Mouse (Mus musculus) layer of hippocampus, adult 9-11 months (tissue): ENCODE results near the gene Cdc6.
"Not testable (repeated sequence)": the region's sequence is repeated elsewhere in the genome, so short reads cannot be mapped to it uniquely, and the experiment has no call there.

ENCODE experiments used
- DNase-seq: peaks from one replicate; pipeline ENCODE4 v3.0.0; 2022

The Cdc6 gene

DNA sequence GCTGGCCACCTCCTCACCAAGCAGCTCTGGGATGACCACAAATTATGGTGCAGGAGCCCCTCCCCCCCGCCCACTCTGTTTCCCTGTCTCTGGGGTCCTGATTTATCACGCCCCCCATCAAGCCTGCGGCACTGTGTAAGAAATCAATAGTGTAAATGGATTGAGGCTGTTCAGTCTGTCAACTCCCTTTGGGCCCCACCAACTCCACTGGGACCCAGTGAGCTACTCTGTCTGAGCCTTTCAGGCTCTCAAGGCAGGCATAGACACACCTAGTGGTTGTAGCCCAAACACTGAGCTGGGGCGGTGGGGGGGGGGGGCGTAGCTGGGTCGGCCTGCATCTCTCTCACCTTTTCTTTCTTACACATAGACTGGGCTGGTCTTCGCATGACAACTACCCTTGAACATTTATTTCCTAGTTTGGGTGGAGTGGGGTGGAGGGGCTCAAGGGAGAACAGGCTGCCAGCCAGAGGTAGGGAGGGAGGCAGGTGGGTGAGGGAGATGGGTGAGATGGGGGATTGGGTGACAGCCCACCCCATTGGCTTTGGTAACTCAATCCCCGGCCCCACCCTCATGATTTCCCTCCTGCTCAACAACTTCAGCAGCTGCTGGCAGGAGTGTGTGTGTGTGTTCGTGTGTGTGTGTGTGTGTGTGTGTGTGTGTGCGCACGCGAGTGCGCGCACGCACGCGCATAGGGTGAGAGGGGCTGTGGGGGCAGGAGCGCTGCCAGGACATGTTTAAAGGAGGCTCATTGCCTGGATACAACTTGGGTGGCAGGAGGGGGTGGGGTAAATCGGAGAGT, 24.9 kb downstream of the Cdc6 start:
- DNase-seq: no peak

GRCm38 (mm10) chr11:98933151-98933550, 25.6 kb downstream of the Cdc6 start:
- peak; percentile 67 for DNase-seq

- DNase-seq: not testable (repeated sequence)
Observed at GRCm38 (mm10) chr11:98933847-98934246, 26.2 kb downstream of the Cdc6 start.

GRCm38 (mm10) chr11:98934367-98934766, 26.8 kb downstream of the Cdc6 start:
- DNase-seq: no peak

GRCm38 (mm10) chr11:98935123-98935522, 27.5 kb downstream of the Cdc6 start:
- DNase-seq: no peak

DNA sequence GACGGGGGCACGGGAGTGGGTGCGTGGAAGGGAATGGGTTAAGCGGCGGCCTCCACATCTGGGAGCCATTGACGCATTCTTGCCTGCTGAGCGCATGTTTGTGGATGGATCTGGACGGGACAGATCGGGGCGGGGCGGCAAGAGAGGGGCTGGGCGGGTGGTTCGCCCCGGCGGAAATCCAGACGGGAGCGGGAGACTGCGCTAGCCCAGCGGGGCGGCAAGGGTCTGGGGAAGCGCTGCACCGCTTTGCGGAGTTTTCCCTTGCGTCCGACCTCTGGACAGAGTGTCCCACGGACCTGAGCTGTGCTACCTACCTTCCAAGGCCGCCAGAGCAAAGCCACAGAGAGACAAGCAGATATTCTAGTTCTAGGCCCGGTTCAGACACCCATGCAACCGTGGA, 28.6 kb downstream of the Cdc6 start:
- no peak for DNase-seq

DNA sequence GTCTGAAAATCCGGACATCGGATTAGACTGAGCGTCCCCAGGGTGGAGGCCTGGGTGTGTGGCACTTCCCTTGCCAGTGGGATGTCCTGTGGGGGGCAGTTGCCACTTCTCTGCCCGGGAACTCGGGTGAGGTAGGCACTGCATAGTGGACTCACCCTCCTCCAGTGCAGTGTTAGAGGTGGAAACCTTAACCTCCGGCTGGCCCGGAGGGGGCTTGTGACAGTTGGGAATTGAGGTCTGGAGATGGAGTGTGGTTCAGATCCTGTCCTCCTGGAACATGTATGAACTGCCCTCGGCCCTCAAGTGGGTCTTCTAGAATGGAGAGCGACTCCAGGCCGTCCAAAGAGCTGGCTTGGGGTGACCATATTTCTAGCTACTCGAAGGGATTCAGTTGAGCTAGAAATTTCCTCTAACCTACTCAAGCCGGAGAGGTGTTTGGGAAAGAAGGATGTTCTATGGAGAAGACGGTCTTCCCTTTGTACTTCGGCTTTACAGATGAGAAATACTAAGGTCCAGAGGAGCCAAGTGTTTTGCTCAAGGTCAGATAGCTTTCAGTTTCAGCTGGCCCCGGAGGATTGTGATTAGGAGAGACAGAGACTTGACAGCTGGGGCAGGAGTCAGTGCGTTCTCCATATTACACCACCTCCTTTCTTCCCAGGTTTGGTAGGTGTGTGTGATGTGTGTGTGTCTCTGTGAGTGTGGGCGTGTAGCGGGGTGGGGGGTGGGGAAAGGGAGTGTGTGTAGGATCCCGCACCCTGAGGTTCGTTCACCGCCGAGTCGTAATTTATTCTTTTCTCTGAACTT, 29.2 kb downstream of the Cdc6 start:
- no peak for DNase-seq

- peak; percentile 72 for DNase-seq
Observed at GRCm38 (mm10) chr11:98937410-98937913, 29.9 kb downstream of the Cdc6 start.

GRCm38 (mm10) chr11:98937914-98938694, 30.5 kb downstream of the Cdc6 start:
- DNase-seq: no peak

DNA sequence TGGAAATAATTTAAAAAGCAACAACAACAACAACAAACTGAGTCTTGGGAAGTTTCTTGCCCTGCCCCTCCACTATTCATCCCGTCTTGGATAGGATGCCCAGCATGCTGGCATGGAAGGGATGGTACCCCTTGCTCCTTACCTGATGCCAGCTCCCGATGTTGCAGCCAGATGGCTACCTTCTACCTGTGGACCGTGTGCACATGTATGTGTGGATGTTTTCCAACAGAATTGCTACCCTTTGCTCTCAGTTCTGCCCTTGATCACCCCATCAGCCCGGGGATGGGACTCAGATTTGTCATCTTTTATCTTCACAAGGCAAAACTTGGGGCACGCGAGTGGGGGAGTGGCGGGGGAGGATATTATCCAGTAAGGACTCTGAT, 31.1 kb downstream of the Cdc6 start:
- no peak for DNase-seq

DNA sequence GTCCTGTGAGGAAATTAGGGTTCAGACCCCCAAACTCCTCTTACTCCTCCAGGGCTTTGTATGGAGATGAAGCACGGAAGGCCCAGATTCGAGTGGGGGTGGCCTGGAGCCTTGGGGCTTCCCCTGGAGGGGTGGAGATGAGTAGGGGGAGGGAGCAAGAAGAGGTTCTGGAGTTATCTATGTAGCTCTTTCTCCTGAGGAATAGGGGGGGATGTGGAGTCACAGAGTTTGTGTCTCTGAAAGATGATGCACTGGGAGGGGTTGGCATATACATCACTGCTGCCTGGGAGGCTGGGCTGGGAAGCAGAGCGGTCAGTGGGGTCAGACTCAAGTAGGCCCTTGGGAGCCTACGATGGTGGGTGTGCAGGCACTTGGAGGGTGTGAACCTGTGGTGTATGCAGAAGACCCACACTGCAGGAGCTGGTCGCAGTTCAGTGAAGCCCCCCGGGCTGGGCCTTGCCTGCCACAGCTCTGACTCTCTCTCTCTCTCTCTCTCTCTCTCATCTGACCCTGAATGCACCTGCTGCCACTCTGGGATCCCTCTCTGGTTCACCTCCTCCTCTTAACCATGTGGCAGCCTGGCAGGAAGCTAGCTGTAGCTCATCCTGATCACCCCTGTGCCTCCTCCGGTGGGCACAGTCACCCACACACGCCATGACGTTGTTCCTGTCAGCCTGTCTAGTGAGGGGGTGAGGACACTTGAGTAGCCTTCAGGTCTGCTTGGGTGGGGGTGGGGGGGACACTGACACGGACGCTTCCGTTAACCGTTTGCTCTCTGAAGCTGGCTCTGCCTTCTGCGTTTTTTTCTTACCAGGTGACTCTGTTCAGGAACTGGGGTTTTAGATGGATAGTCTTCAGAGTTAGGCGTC, 31.7 kb downstream of the Cdc6 start:
- no peak for DNase-seq

DNA sequence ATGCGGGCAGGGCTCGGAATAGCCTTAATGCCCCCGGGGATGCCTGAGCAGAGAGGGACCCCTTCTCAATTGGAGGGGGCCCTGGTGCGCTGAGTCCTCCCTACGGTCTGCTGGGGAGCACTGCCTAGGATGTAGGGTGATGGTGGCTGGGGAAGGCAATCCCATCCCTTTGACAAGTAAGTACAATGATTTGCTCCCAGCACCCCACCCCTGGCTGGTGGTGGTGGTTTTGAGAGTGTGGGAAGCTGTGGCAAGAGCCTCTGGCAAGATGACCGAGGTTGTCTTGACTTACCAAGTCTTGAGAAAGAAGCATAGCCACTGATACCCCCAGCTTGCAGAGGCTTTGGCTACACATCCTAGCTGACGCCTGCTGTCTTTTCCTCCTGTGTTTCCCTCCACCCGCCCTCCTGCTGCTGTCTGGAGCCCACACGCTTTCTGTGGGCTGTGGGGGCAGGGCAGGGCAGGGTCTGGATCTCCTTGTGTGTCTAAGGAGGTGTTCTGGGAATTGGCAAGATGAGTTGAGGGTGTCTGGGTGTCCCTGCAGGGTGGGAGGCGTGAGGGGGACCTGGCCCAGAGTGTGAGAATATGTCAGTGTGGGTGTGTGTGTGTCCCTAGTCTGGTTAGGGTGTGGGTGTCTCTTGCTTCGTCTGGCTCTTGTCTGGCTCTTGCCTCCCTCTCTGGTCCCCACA, 32.5 kb downstream of the Cdc6 start:
- peak; percentile 67 for DNase-seq

DNA sequence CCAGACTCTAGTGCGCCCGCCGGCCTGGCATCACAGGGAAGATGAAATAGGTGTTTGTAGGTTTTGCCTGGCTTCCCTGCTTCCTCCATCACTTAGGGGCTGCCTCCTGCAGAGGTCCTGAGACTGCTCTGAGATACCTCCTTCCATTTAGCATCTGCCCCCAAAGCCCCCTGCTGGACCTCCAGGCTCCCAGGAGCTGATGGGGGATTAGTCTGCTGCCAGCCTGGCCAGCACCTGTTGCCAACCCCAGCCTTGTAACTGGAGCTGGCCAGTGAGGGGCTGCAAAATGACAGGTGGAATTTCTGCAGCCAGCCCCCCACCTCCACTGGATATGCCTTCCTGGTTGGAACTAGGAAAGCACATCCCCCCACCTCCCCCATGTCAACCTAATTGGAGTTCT, 33.2 kb downstream of the Cdc6 start:
- no peak for DNase-seq

- DNase-seq: peak; percentile 80
Observed at GRCm38 (mm10) chr11:98941341-98941825, 33.8 kb downstream of the Cdc6 start.

DNA sequence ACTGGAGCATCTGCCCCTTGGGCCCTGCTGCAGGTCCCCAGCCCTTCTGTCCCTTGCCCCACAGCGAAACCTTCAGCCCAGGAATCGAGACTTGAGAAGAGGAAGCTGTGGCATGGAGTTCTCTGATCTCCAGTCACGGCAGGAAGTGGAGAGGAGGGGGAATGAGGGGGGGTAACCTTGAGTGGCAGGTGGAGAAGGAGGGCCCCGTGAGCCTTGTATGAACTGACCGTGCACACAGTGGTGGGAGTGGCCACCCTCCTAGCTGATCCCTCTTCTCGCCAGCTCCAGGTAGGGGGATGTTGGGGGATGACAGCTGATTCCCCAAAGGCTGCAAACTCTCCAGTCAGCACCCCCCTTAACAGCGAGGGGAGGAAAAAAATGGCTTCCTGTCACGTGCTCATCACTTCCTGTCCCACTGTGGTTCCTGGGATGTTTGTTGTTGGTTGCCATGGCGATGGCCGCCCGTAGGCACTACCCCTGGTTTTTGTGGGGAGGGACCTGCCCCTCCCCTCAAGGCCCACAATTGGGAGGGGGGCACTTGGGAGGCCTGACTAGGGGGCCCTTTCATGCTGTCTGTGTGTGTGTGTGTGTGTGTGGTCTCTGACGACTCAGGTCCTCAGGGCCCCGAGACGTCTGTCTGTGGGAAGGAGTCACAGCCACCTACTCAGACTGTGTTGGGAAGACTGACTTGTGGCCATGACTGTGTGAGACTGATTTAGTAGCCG, 34.4 kb downstream of the Cdc6 start:
- DNase-seq: peak; percentile 79

DNA sequence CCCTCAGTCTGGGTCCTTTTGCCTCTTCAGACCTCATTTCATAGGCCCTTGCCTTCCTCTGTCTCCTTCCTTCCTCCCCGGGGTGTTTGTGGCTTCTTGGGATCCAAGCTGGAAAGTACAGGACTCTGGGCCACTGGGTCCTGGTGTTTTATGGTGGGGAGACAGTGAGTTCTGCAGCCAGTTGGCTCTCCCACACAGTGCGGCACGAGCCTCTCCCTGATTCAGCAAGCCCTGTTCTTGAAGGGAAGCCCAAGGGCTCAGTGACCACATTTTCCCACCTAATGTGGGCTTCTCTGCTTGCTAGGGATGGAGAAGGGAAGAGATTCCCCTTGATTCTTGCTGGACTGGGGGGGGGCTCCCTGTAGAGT, 34.9 kb downstream of the Cdc6 start:
- DNase-seq: no peak

GRCm38 (mm10) chr11:98942923-98943641, 35.5 kb downstream of the Cdc6 start:
- DNase-seq: no peak

GRCm38 (mm10) chr11:98943741-98944461, 36.3 kb downstream of the Cdc6 start:
- DNase-seq: no peak

DNA sequence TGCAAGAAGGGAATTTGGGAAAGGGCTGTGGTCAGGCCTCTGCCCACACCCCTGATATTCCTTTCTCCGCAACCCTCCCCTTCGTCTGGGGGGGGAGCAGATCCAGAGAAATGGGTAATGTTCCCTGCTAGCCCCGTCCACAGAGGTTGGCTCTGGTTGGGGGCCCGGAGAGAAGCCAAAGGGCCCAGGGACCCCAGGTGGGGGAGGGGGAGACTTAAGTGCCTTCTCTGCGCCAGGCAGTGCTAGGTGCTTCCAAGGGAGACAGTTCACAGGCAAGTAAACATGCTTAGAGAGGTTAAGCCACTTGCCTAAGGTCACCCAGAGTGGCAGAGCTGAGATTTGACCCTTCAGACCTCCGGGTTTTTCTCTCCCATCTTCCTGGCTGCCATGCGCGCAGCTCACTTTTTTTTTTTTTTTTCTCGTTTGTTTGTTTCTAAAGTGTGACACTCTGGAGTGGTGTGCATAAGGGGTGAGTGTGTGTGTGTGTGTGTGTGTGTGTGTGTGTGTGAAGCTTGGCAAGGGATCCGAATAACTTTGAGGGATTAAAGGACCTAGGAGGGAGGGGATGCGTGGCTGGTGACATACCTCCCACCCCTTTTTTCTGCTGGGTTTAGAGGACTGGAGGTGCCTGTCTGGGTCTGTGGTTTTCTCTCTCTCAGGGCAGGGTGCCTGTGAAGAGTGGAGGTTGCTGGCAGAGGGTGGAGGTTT, 37.5 kb downstream of the Cdc6 start:
- DNase-seq: no peak
